Mouse (Mus musculus): ENCODE data around the gene Kcnj3. TPM values are rescaled to one million over a fixed set of nuclear protein-coding genes. Genes with fewer than 3 reads are reported as not detected.
A peak's percentile ranks its signal among the peaks of the same experiment; 100 is the strongest.

Kcnj3 gene
- polyA plus RNA-seq, 1 experiment, result not detected

GRCm38 (mm10) chr2:55469141-55469540 lies 33.4 kb downstream of the Kcnj3 start:
- Histone ChIP-seq H3K4me2 (ENCODE audit: low read depth) (no peak overlapping the region), H3K4me3 (no peak overlapping the region), H3K27me3 (ENCODE audit: control insufficient read depth, insufficient read depth, insufficient read length) (no peaks in the 10 kb centered on the region), H3ac (ENCODE audit: control insufficient read depth, insufficient read length) (no peak overlapping the region), H3K79me2 (ENCODE audit: control insufficient read depth, insufficient read depth) (no peaks in the 10 kb centered on the region), H3K36me3 (ENCODE audit: control insufficient read depth, insufficient read depth) (no peaks in the 10 kb centered on the region)
- TF ChIP-seq CEBPB (IDR thresholded peaks at IDR 0.05; ENCODE audit: insufficient read depth, poor library complexity, severe bottlenecking) (no peak), MYOG (IDR thresholded peaks at IDR 0.05; ENCODE audit: control insufficient read depth in 1 of 3, insufficient read depth in 1 of 3, insufficient read length in 2 of 3, low read depth in 2 of 3) (no peak), REST (IDR thresholded peaks at IDR 0.05; ENCODE audit: insufficient read depth, insufficient read length) (no peak), MYOD1 (IDR thresholded peaks at IDR 0.05; ENCODE audit: control insufficient read depth in 1 of 3, insufficient read length in 2 of 3, low read depth in 2 of 3) (no peak), POLR2AphosphoS2 (IDR thresholded peaks at IDR 0.05; ENCODE audit: insufficient read length, low read depth) (no peak), TCF12 (IDR thresholded peaks at IDR 0.05; ENCODE audit: insufficient read depth, poor library complexity, severe bottlenecking) (no peak), SRF (IDR thresholded peaks at IDR 0.05; ENCODE audit: control insufficient read depth, insufficient read length, low read depth) (no peak), TCF3 (IDR thresholded peaks at IDR 0.05; ENCODE audit: insufficient read length, low read depth) (no peak), USF1 (IDR thresholded peaks at IDR 0.05; ENCODE audit: low read depth) (no peak), POLR2A (IDR thresholded peaks at IDR 0.05; ENCODE audit: insufficient read length, low read depth) (no peak), MAX (IDR thresholded peaks at IDR 0.05; ENCODE audit: low read depth) (no peak)

GRCm38 (mm10) chr2:55470006-55470405 lies 34.2 kb downstream of the Kcnj3 start:
- no peaks in the 10 kb centered on the region for H3K27me3 ChIP-seq (ENCODE audit: control insufficient read depth, insufficient read depth, insufficient read length)
- no peak overlapping the region for H3K4me2 ChIP-seq (ENCODE audit: low read depth)
- H3ac ChIP-seq (ENCODE audit: control insufficient read depth, insufficient read length), result no peak overlapping the region
- no peak for TF ChIP-seq CEBPB (IDR thresholded peaks at IDR 0.05; ENCODE audit: insufficient read depth, poor library complexity, severe bottlenecking)
- no peak for TF ChIP-seq TCF3 (IDR thresholded peaks at IDR 0.05; ENCODE audit: insufficient read length, low read depth)
- no peak for TF ChIP-seq REST (IDR thresholded peaks at IDR 0.05; ENCODE audit: insufficient read depth, insufficient read length)
- TF ChIP-seq POLR2AphosphoS2 (IDR thresholded peaks at IDR 0.05; ENCODE audit: insufficient read length, low read depth), result no peak
- no peak for TF ChIP-seq SRF (IDR thresholded peaks at IDR 0.05; ENCODE audit: control insufficient read depth, insufficient read length, low read depth)
- no peak for TF ChIP-seq E2F4 (IDR thresholded peaks at IDR 0.05; ENCODE audit: insufficient read depth)
- no peak for TF ChIP-seq TCF12 (IDR thresholded peaks at IDR 0.05; ENCODE audit: insufficient read depth, poor library complexity, severe bottlenecking)
- no peak for TF ChIP-seq USF1 (IDR thresholded peaks at IDR 0.05; ENCODE audit: low read depth)
- TF ChIP-seq MYOG (IDR thresholded peaks at IDR 0.05; ENCODE audit: control insufficient read depth in 1 of 3, insufficient read depth in 1 of 3, insufficient read length in 2 of 3, low read depth in 2 of 3), result no peak
- TF ChIP-seq MAX (IDR thresholded peaks at IDR 0.05; ENCODE audit: low read depth), result no peak
- TF ChIP-seq POLR2A (IDR thresholded peaks at IDR 0.05; ENCODE audit: insufficient read length, low read depth), result no peak
- no peak for TF ChIP-seq MYOD1 (IDR thresholded peaks at IDR 0.05; ENCODE audit: control insufficient read depth in 1 of 3, insufficient read length in 2 of 3, low read depth in 2 of 3)
- H3K79me2 ChIP-seq (ENCODE audit: control insufficient read depth, insufficient read depth), result no peaks in the 10 kb centered on the region
- H3K36me3 ChIP-seq (ENCODE audit: control insufficient read depth, insufficient read depth), result no peaks in the 10 kb centered on the region
- no peak overlapping the region for H3K4me3 ChIP-seq

GRCm38 (mm10) chr2:55479511-55479910 lies 43.7 kb downstream of the Kcnj3 start:
- no peak overlapping the region for H3K4me2 ChIP-seq (ENCODE audit: low read depth)
- no peaks in the 10 kb centered on the region for H3K79me2 ChIP-seq (ENCODE audit: control insufficient read depth, insufficient read depth)
- no peaks in the 10 kb centered on the region for H3K36me3 ChIP-seq (ENCODE audit: control insufficient read depth, insufficient read depth)
- no peak overlapping the region for H3K4me3 ChIP-seq
- H3K27me3 ChIP-seq (ENCODE audit: control insufficient read depth, insufficient read depth, insufficient read length), result no peaks in the 10 kb centered on the region
- no peak for TF ChIP-seq USF1 (IDR thresholded peaks at IDR 0.05; ENCODE audit: low read depth)
- no peak for TF ChIP-seq REST (IDR thresholded peaks at IDR 0.05; ENCODE audit: insufficient read depth, insufficient read length)
- no peak for TF ChIP-seq MYOD1 (IDR thresholded peaks at IDR 0.05; ENCODE audit: control insufficient read depth in 1 of 3, insufficient read length in 2 of 3, low read depth in 2 of 3)
- no peak for TF ChIP-seq TCF12 (IDR thresholded peaks at IDR 0.05; ENCODE audit: insufficient read depth, poor library complexity, severe bottlenecking)
- no peak for TF ChIP-seq POLR2AphosphoS2 (IDR thresholded peaks at IDR 0.05; ENCODE audit: insufficient read length, low read depth)
- TF ChIP-seq TCF3 (IDR thresholded peaks at IDR 0.05; ENCODE audit: insufficient read length, low read depth), result no peak
- no peak for TF ChIP-seq MAX (IDR thresholded peaks at IDR 0.05; ENCODE audit: low read depth)
- no peak for TF ChIP-seq SRF (IDR thresholded peaks at IDR 0.05; ENCODE audit: control insufficient read depth, insufficient read length, low read depth)
- TF ChIP-seq CEBPB (IDR thresholded peaks at IDR 0.05; ENCODE audit: insufficient read depth, poor library complexity, severe bottlenecking), result no peak
- TF ChIP-seq E2F4 (IDR thresholded peaks at IDR 0.05; ENCODE audit: insufficient read depth), result no peak
- TF ChIP-seq POLR2A (IDR thresholded peaks at IDR 0.05; ENCODE audit: insufficient read length, low read depth), result no peak
- no peak for TF ChIP-seq MYOG (IDR thresholded peaks at IDR 0.05; ENCODE audit: control insufficient read depth in 1 of 3, insufficient read depth in 1 of 3, insufficient read length in 2 of 3, low read depth in 2 of 3)
- no peak overlapping the region for H3ac ChIP-seq (ENCODE audit: control insufficient read depth, insufficient read length)

GRCm38 (mm10) chr2:55479933-55480601 lies 44.3 kb downstream of the Kcnj3 start:
- H3K79me2 ChIP-seq (ENCODE audit: control insufficient read depth, insufficient read depth), result no peaks in the 10 kb centered on the region
- H3K36me3 ChIP-seq (ENCODE audit: control insufficient read depth, insufficient read depth), result no peaks in the 10 kb centered on the region
- H3K4me3 ChIP-seq, result no peak overlapping the region
- no peak overlapping the region for H3ac ChIP-seq (ENCODE audit: control insufficient read depth, insufficient read length)
- TF ChIP-seq POLR2A (IDR thresholded peaks at IDR 0.05; ENCODE audit: insufficient read length, low read depth), result no peak
- peak in 1 of 3 experiments; percentile 42 for TF ChIP-seq MYOG (IDR thresholded peaks at IDR 0.05; ENCODE audit: control insufficient read depth in 1 of 3, insufficient read depth in 1 of 3, insufficient read length in 2 of 3, low read depth in 2 of 3)
- peak in 1 of 3 experiments; percentile 30 for TF ChIP-seq MYOD1 (IDR thresholded peaks at IDR 0.05; ENCODE audit: control insufficient read depth in 1 of 3, insufficient read length in 2 of 3, low read depth in 2 of 3)
- no peak for TF ChIP-seq TCF3 (IDR thresholded peaks at IDR 0.05; ENCODE audit: insufficient read length, low read depth)
- no peaks in the 10 kb centered on the region for H3K27me3 ChIP-seq (ENCODE audit: control insufficient read depth, insufficient read depth, insufficient read length)
- peak overlapping the region; percentile 39 for H3K4me2 ChIP-seq (ENCODE audit: low read depth)
